Mouse (Mus musculus) layer of hippocampus, adult 8-10 months (tissue): ENCODE data around the gene Maats1. TPM values are rescaled to one million over a fixed set of nuclear protein-coding genes. Genes with fewer than 3 reads are reported as not detected.

Source experiments
- DNase-seq, 2 experiments: peaks; one replicate each; pipeline ENCODE4 v3.0.0; 2022; ENCODE audit warnings: low spot score in 2 of 2
- total RNA-seq, 4 experiments: library from RNA; stranded (reverse); gene quantifications; 2 replicates each; pipeline ENCODE4 v1.2.4; 2022

Maats1 gene
- total RNA-seq = 1 to 10 TPM; 1.3 to 2.0 (median 1.6) TPM

GRCm38 (mm10) chr16:38341396-38342324 is at the start of gene Maats1:
TSS of gene Maats1 (minus strand) at chr16:38342143.
- DNase-seq = peak; percentile 58 to 70

DNA sequence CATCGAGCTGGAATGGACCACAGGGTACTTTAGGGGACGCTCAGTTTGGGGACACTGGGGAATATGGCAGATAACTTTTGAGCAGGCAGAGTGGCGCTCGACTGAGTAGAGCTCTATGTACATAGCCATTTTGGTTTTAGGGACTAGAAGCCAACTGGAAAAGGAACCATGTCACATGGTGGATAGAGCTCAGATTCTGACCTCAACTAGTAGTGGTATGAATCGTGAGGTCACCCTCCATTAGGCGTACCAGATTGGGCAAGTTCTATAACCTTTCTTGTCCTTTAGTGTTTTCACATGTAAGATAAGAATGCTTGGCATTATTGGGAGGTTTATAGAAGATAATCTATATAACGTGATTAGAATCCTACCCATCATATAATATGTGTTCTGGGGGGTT is 48.4 kb upstream of the Maats1 start:
- no peak for DNase-seq

DNA sequence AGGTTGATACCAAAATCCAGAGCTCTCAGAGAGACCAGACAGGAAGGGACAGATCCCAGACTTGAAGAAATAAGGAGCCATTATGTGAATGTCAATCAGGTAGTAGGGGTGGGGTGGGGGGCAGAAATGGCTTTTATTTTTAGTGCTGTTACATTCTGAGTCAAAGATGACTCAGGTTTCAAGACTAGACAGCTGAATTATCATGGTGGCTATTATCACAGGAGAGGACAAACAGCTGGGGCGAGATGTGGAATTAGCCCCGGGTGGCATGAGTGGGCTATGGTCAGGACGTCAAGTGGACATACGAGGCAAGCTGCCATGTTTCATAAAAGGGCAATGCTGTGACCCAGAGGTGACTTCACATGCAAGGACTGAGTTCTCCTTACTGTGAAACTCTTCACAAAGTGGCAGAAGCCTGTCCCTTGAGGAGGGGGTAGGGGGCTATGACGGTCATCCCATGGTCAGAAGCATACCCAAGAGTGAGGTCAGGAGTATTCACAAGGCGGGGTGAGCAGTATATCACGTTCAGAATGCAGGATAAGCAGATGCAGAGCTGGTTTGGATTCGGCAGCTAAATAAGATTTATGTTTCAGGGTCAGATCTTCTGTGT is 47.4 kb upstream of the Maats1 start:
- no peak for DNase-seq

DNA sequence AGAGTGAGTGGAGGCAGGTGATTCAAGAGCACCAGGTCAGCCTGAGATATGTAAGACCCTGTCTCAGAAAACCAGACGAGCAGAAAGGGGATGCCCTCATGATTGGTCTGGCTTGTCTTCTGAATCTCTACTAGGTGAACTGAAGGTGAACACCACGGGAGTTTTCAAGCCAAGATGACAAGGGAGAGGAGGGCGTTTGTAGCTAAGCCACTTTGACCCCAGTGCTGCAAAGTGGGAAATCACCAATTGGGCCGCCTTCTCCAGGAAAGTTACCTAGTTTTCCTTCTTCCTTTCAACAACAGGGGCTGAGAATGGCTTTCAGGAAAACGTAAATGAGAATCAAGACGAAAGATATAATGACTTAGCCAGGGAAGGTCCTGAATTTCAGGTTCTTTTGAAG is 46.8 kb upstream of the Maats1 start:
- no peak for DNase-seq

GRCm38 (mm10) chr16:38387389-38387788 is 45.4 kb upstream of the Maats1 start:
- DNase-seq = no peak

- no peak for DNase-seq
These were observed 43.8 kb upstream of the Maats1 start for GRCm38 (mm10) chr16:38385700-38386099.

GRCm38 (mm10) chr16:38385184-38385634 is 43.3 kb upstream of the Maats1 start:
- DNase-seq = no peak

- no peak for DNase-seq
These were observed 41.7 kb upstream of the Maats1 start for GRCm38 (mm10) chr16:38383683-38384082.

GRCm38 (mm10) chr16:38379926-38380325 is 38.0 kb upstream of the Maats1 start:
- no peak for DNase-seq

- no peak for DNase-seq
These were observed 37.5 kb upstream of the Maats1 start for GRCm38 (mm10) chr16:38379493-38379892.

DNA sequence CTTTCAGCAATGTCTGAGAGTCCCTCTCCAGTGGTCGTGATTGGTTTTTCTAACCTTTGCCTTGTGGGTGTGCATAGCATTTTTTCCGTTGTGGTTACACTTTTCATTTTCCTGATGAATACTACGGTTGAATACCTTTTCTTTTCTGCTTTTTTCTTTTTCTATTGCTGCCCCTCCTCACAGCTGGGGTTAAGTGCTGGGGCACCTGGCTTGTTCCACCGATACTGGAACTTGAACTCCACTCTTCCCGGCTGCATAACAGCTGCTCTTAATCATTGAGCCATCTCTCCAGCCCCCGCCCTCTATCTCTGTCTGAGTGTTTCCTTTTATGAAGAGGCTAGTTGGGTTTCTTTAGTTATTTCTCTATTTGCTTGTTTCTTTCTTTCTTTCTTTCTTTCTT is 37.1 kb upstream of the Maats1 start:
- DNase-seq = no peak

DNA sequence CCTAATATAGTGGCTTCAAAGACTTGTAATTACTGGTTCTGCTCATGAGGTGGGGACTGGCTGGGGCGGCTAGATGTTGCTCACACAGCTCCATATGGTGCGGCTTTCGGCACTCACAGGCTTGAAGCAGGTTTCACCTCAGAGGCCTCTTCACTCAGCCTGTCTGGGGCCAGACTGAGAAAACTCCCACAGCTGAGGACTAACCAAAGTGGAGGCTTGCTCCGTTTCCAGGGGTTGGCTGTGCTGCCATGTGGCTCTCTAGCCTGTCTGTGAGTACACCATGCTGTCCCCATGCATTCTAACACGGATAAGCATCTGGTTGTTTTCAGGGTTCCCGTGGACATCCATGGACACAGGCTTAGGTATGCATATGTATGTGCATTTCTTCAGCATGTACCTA is 36.6 kb upstream of the Maats1 start:
- no peak for DNase-seq

GRCm38 (mm10) chr16:38377546-38377945 is 35.6 kb upstream of the Maats1 start:
- no peak for DNase-seq

- no peak for DNase-seq
These were observed 34.9 kb upstream of the Maats1 start for GRCm38 (mm10) chr16:38376841-38377249.

DNA sequence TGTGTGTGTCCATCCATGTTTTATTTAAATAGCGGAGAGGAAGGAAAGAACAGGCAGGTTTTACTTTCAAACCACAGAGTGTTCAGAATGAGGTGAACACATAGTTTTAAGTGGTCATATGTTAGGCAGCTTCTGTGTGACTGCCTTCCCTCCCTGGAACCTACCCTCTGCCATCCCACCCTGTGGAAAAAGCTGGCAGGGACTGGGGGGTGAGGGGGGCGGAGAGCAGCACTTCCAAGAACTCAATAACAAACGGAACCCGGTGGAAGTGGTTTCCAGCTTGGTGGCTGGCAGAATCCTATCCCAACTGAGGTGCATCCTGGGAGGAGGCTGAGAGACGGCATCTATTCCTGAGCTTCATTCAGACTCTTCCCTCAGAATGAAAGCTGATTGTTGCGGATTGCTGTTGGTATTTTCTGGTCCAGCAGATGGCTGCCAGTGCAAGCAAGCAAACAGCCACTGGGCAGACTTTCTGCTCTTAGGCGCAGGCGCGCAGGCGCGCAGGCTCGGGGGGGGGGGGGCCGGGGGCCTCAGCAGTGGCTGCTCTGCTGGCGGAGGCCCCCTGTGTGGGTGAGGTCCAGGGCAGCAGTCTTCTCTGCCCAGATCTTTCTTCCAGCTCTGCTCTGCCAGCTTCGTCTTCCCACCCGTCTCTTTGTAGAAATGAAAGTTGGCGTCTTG is 34.4 kb upstream of the Maats1 start:
- peak; percentile 42 to 53 for DNase-seq

- no peak for DNase-seq
These were observed 33.2 kb upstream of the Maats1 start for GRCm38 (mm10) chr16:38375182-38375581.

GRCm38 (mm10) chr16:38374379-38375140 is 32.6 kb upstream of the Maats1 start:
- DNase-seq = no peak

DNA sequence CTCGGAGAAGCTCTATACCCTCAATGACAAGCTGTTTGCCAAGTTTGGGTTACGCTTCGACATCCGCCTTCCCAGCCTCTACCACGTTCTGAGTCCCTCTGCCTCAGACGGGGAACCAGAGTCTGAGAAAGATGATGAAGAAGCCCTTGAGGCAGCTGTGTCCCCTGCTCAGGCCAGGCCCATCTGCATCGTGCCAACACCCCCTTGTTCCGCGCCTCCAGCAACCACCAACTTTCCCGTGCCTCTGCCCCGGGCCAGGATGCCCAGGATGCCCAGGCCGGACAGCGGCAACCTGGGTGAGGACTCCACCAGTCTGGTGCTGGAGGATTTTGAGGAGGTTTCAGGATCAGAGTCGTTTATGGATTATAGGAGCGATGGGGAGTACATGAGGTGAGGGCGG is 32.0 kb upstream of the Maats1 start:
- DNase-seq = no peak

GRCm38 (mm10) chr16:38373439-38373838 is 31.5 kb upstream of the Maats1 start:
- no peak for DNase-seq

- DNase-seq = no peak
These were observed 30.9 kb upstream of the Maats1 start for GRCm38 (mm10) chr16:38372876-38373275.

GRCm38 (mm10) chr16:38371705-38372296 is 29.9 kb upstream of the Maats1 start:
- DNase-seq = no peak
